28 mouse cellular contexts compared by ENCODE assay signal in the genomic region with DNA sequence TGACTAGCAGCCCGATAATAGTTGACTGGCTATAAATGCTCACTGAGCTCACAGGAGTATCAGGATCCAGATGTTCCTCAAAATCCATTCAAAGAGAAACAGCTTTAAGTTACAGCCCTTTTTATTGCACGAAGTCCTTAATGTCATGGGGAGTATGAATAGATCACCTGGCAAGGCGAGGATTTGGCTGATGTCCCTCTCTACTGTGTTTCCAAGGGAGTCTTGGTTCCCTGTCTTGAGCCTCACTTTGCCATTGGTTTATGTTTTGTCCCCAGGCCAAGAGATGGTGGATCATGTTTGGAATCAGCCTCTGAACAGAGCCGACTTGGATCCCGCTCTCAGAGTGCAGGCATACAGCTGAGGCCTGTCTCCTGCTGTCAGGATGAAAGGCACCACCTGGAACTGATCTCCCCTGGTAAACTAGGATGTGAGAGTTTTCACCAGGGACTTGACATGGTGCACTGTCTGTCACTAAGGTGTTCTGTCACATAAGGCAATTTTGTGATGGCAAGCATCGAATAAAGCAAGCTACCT. TPM values are rescaled to one million over a fixed set of nuclear protein-coding genes. Genes with fewer than 3 reads are reported as not detected.
"Had no signal": no experiment of that assay in that cellular context is flagged by ENCODE, and none has a peak within 500 bp of the region (broad histone marks: within the 10 kb centered on the region; RNA-seq: fewer than 3 reads in every experiment).

No protein-coding gene starts in this region.

- H3K36me3 ChIP-seq: liver, embryonic 13.5 days; midbrain, embryonic 10.5 days; midbrain, embryonic 13.5 days; neural tube, embryonic 13.5 days had no signal

- H3K4me2 ChIP-seq: liver, embryonic 13.5 days; midbrain, embryonic 13.5 days; neural tube, embryonic 13.5 days had no signal

- H3K9ac ChIP-seq: liver, embryonic 13.5 days; midbrain, embryonic 13.5 days; neural tube, embryonic 13.5 days had no signal

- DNase-seq: kidney, adult 2 months; kidney, postnatal 14 days; layer of hippocampus, adult 9-11 months; liver, embryonic 13.5 days; lung, adult 2 months; lung, postnatal 10 days; lung, postnatal 36 days; retina, postnatal 1 day; right cerebral cortex, postnatal 4 days; thymus, postnatal 25 days had no signal

- H3K4me3 ChIP-seq: layer of hippocampus, adult 2 months; liver, embryonic 13.5 days; megakaryocyte, embryonic 14.5 days; midbrain, embryonic 10.5 days; midbrain, embryonic 13.5 days; myocyte; neural tube, embryonic 13.5 days had no signal

- H3K9me3 ChIP-seq: liver, embryonic 13.5 days; midbrain, embryonic 10.5 days; midbrain, embryonic 13.5 days; neural tube, embryonic 13.5 days had no signal

- ATAC-seq: hindbrain, embryonic 16.5 days; intestine, postnatal 0 days; midbrain, embryonic 13.5 days; midbrain, embryonic 16.5 days had no signal

- H3K4me1 ChIP-seq: liver, embryonic 13.5 days; megakaryocyte, embryonic 14.5 days; midbrain, embryonic 10.5 days; midbrain, embryonic 13.5 days; neural tube, embryonic 13.5 days had no signal

- H3K27me3 ChIP-seq: liver, embryonic 13.5 days; megakaryocyte, embryonic 14.5 days; midbrain, embryonic 13.5 days; neural tube, embryonic 13.5 days had no signal

- H3K27ac ChIP-seq: layer of hippocampus, adult 2 months; liver, embryonic 13.5 days; midbrain, embryonic 10.5 days; midbrain, embryonic 13.5 days; neural tube, embryonic 13.5 days had no signal

RNA-seq across cellular contexts. Expression of a gene that starts 7.8 kb away (rescaled TPM):
- total RNA-seq: layer of hippocampus, adult 2 months; layer of hippocampus, postnatal 25 days; left cerebral cortex, adult 18-20 months; left cerebral cortex, postnatal 25 days; liver, adult 2 months had no signal
- polyA plus RNA-seq: hindbrain, embryonic 16.5 days; kidney, adult 2 months; large intestine, adult 2 months; limb, embryonic 11.5 days; liver, adult 2 months; liver, embryonic 13.5 days; liver, embryonic 16.5 days; lung, adult 2 months; midbrain, embryonic 10.5 days; myocyte had no signal

RNA-seq across cellular contexts. Expression of a gene that starts 23.1 kb away (rescaled TPM):
- total RNA-seq: layer of hippocampus, adult 2 months; layer of hippocampus, postnatal 25 days; left cerebral cortex, adult 18-20 months; left cerebral cortex, postnatal 25 days; liver, adult 2 months; neutrophil, adult 5-6 weeks had no signal
- polyA plus RNA-seq: hindbrain, embryonic 16.5 days; intestine, postnatal 0 days; kidney, adult 2 months; large intestine, adult 2 months; limb, embryonic 11.5 days; liver, adult 2 months; liver, embryonic 13.5 days; liver, embryonic 16.5 days; lung, adult 2 months; midbrain, embryonic 10.5 days; midbrain, embryonic 13.5 days; midbrain, embryonic 16.5 days; myocyte; neural tube, embryonic 13.5 days; thymus, postnatal 0 days had no signal

RNA-seq across cellular contexts. Expression of a gene that starts 41.8 kb away (rescaled TPM):
- total RNA-seq: layer of hippocampus, adult 2 months; layer of hippocampus, postnatal 25 days; left cerebral cortex, adult 18-20 months; left cerebral cortex, postnatal 25 days; liver, adult 2 months had no signal
- polyA plus RNA-seq: hindbrain, embryonic 16.5 days; intestine, postnatal 0 days; large intestine, adult 2 months; limb, embryonic 11.5 days; liver, adult 2 months; liver, embryonic 13.5 days; liver, embryonic 16.5 days; lung, adult 2 months; midbrain, embryonic 10.5 days; midbrain, embryonic 13.5 days; midbrain, embryonic 16.5 days; myocyte; neural tube, embryonic 13.5 days had no signal
